In genomic region chr11:50540136-50540535, GRCm38 (mm10) we compare ENCODE assay signal across 11 mouse cellular contexts.
DNase-seq lines count a peak whose midpoint lies in the region; ATAC-seq and TF ChIP-seq lines count a peak whose summit lies in the region.
"Had no signal": no experiment of that assay in that cellular context is flagged by ENCODE, and none has a peak within 500 bp of the region (broad histone marks: within the 10 kb centered on the region; RNA-seq: fewer than 3 reads in every experiment).

No protein-coding gene starts in this region.

- no peaks in the 10 kb centered on the region for H3K36me3 ChIP-seq in midbrain, embryonic 13.5 days
- H3K36me3 ChIP-seq: forebrain, embryonic 12.5 days; midbrain, embryonic 12.5 days had no signal

- H3K4me3 ChIP-seq in left cerebral cortex, adult 2 months = no peak overlapping the region
- no peak overlapping the region for H3K4me3 ChIP-seq in midbrain, embryonic 13.5 days (replicated peaks)
- H3K4me3 ChIP-seq: forebrain, embryonic 12.5 days; midbrain, embryonic 12.5 days had no signal

- no peaks in the 10 kb centered on the region for H3K4me1 ChIP-seq in midbrain, embryonic 13.5 days (replicated peaks)
- H3K4me1 ChIP-seq: forebrain, embryonic 12.5 days; midbrain, embryonic 12.5 days had no signal

- no peak overlapping the region for H3K9ac ChIP-seq in midbrain, embryonic 13.5 days (replicated peaks)
- H3K9ac ChIP-seq: forebrain, embryonic 12.5 days; midbrain, embryonic 12.5 days had no signal

- H3K9me3 ChIP-seq in midbrain, embryonic 13.5 days = no peaks in the 10 kb centered on the region
- H3K9me3 ChIP-seq: forebrain, embryonic 12.5 days; midbrain, embryonic 12.5 days had no signal

- no peak for ATAC-seq in midbrain, embryonic 13.5 days

- H3K27me3 ChIP-seq in midbrain, embryonic 13.5 days = no peaks in the 10 kb centered on the region
- H3K27me3 ChIP-seq: forebrain, embryonic 12.5 days; midbrain, embryonic 12.5 days had no signal

- no peak overlapping the region for H3K27ac ChIP-seq in left cerebral cortex, adult 2 months
- no peak overlapping the region for H3K27ac ChIP-seq in midbrain, embryonic 13.5 days
- H3K27ac ChIP-seq: forebrain, embryonic 12.5 days; midbrain, embryonic 12.5 days had no signal

- intact Hi-C loops in heart, postnatal 25 days (cut with DNase I) = no loop called here
- intact Hi-C loops in left cerebral cortex, adult 2 months (cut with DNase I) = no loop called here

- peak; percentile 81 for DNase-seq in gastrocnemius, adult 18-20 months (ENCODE audit: low spot score)
- DNase-seq in gastrocnemius, postnatal 4 days (ENCODE audit: low spot score in 2 of 2) = no peak
- DNase-seq in Muller cell, postnatal 12 days (ENCODE audit: inconsistent ontology term) = peak; percentile 18
- peak; percentile 44 for DNase-seq in cerebellum, adult 9-11 months
- DNase-seq in heart, postnatal 25 days (ENCODE audit: low spot score) = peak; percentile 15
- no peak for DNase-seq in frontal cortex, postnatal 10 days (ENCODE audit: low spot score in 2 of 2)
- DNase-seq in left cerebral cortex, adult 2 months (ENCODE audit: extremely low spot score in 1 of 2, low spot score in 2 of 2) = no peak
- DNase-seq: kidney, postnatal 36 days had no signal

- 85% methylated on average over 11 of the region's 11 CpGs for WGBS in midbrain, embryonic 13.5 days

- no peak overlapping the region for H3K4me2 ChIP-seq in midbrain, embryonic 13.5 days (replicated peaks)
- H3K4me2 ChIP-seq: forebrain, embryonic 12.5 days; midbrain, embryonic 12.5 days had no signal

- TF ChIP-seq CTCF in left cerebral cortex, adult 2 months (IDR thresholded peaks at IDR 0.05) = no peak

Comparison
In these comparisons a context has a peak if more than half of its experiments do, and no peak if none do; other contexts are left out.
1. DNase-seq: peak in gastrocnemius, adult 18-20 months (single experiment), Muller cell, postnatal 12 days (single experiment), cerebellum, adult 9-11 months (single experiment) and heart, postnatal 25 days (single experiment); none in gastrocnemius, postnatal 4 days (0 of 2), frontal cortex, postnatal 10 days (0 of 2) and left cerebral cortex, adult 2 months (0 of 2).